Mouse (Mus musculus): ENCODE results near the gene Gpr182. TPM values are rescaled to one million over a fixed set of nuclear protein-coding genes. Genes with fewer than 3 reads are reported as not detected.

The Gpr182 gene
- polyA plus RNA-seq, 1 experiment = not detected

- H3K4me3 ChIP-seq (replicated peaks) = no peak overlapping the region
- no peaks in the 10 kb centered on the region for H3K36me3 ChIP-seq (replicated peaks; ENCODE audit: low read length)
- peaks cover 8% of the 10 kb centered on the region; the same call in 1 of the 2 replicates for H3K4me1 ChIP-seq
- TF ChIP-seq FLI1 (IDR thresholded peaks at IDR 0.05; ENCODE audit: low read length) (no peak), GATA1 (IDR thresholded peaks at IDR 0.05; ENCODE audit: borderline replicate concordance, low read length) (no peak)
- peaks cover 87% of the 10 kb centered on the region for H3K27me3 ChIP-seq (replicated peaks)
- no peaks in the 10 kb centered on the region for H3K9me3 ChIP-seq
These were observed 23.1 kb downstream of the Gpr182 start for GRCm38 (mm10) chr10:127728437-127728836.

GRCm38 (mm10) chr10:127725136-127725535, 26.4 kb downstream of the Gpr182 start:
- Histone ChIP-seq H3K9me3 (no peaks in the 10 kb centered on the region), H3K4me3 (replicated peaks) (no peak overlapping the region), H3K36me3 (replicated peaks; ENCODE audit: low read length) (no peaks in the 10 kb centered on the region), H3K27me3 (replicated peaks) (peaks cover 95% of the 10 kb centered on the region), H3K4me1 (peaks cover 8% of the 10 kb centered on the region; the same call in 1 of the 2 replicates)
- TF ChIP-seq FLI1 (IDR thresholded peaks at IDR 0.05; ENCODE audit: low read length) = no peak
- no peak for TF ChIP-seq GATA1 (IDR thresholded peaks at IDR 0.05; ENCODE audit: borderline replicate concordance, low read length)

GRCm38 (mm10) chr10:127724178-127724577, 27.4 kb downstream of the Gpr182 start, which contains the start of gene Tac2:
Gene Tac2, plus strand, starts transcription at chr10:127724478.
- TF ChIP-seq FLI1 (IDR thresholded peaks at IDR 0.05; ENCODE audit: low read length) = no peak
- TF ChIP-seq GATA1 (IDR thresholded peaks at IDR 0.05; ENCODE audit: borderline replicate concordance, low read length) = no peak

DNA sequence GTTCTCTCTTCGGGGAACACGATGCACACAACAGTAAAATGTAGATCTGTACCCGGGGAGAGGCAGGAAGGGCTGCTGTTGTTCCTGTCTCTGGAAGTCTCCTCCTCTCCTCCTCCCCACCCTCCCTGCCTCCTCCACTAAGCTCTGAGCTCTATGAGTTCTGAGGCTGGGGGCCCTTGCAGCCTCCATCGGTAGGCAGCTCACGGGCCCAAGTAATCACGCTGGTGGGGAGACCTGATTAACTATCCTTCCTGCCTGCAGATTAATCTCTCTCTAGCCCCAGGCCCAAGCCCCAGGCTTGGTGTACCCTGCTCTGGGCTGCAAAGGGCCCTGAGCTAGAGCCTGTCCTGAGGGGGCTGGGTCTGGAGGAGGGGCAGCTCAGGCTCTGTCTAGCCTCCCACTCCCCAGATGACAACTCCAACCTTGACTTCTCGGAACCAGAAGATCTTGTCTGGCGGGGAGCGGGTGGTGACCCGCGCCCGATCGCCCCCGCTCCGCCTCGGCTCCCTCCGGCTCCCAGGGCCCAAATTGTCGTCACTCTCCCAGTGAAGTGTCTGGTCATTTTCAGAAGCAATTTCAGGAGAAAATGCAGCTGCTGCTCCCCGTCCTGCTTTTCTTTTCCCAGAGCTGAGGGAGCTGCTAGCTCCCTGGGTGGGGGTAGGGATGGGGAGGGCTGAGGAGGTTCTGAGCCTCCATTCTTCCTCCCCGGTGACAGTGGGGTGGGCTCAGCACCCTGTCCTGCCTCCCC, 29.7 kb downstream of the Gpr182 start:
- TF ChIP-seq FLI1 (IDR thresholded peaks at IDR 0.05; ENCODE audit: low read length) = no peak
- no peak for TF ChIP-seq GATA1 (IDR thresholded peaks at IDR 0.05; ENCODE audit: borderline replicate concordance, low read length)
- H3K4me3 ChIP-seq (replicated peaks) = no peak overlapping the region
- peaks cover 92% of the 10 kb centered on the region for H3K27me3 ChIP-seq (replicated peaks)
- no peaks in the 10 kb centered on the region for H3K36me3 ChIP-seq (replicated peaks; ENCODE audit: low read length)
- H3K4me1 ChIP-seq = peaks cover 4% of the 10 kb centered on the region; the same call in 1 of the 2 replicates
- no peaks in the 10 kb centered on the region for H3K9me3 ChIP-seq

More at GRCm38 (mm10) chr10:127724178-127724577, 27.4 kb downstream of the Gpr182 start, which contains the start of gene Tac2:
- peaks cover 3% of the 10 kb centered on the region; the same call in 1 of the 2 replicates for H3K4me1 ChIP-seq
- no peaks in the 10 kb centered on the region for H3K9me3 ChIP-seq
- H3K36me3 ChIP-seq (replicated peaks; ENCODE audit: low read length) = no peaks in the 10 kb centered on the region
- H3K4me3 ChIP-seq (replicated peaks) = no peak within 1 kb of the TSS
- peaks cover 95% of the 10 kb centered on the region for H3K27me3 ChIP-seq (replicated peaks)

DNA sequence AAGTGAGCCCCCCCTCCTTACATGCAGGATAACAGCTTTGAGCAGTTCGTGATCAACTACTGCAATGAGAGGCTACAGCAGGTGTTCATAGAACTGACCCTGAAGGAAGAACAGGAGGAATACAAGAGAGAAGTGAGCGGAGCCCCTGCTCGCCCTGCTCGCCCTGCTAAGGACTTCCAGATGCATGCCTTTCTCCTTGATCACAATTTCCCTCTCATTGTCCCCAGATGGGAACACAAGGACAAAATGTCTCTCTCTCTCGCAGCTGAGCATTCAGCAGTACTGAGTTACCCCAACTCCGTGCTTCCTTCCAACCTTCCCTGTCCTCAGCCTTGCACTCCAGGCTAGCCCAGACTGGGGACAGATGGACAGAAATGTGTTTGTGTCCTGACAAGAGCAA, 38.8 kb downstream of the Gpr182 start:
- peaks cover 55% of the 10 kb centered on the region for H3K27me3 ChIP-seq (replicated peaks)
- H3K36me3 ChIP-seq (replicated peaks; ENCODE audit: low read length) = no peaks in the 10 kb centered on the region
- 0 out of 2 replicates have a peak, but pooled peaks cover 5% of the 10 kb centered on the region for H3K4me1 ChIP-seq
- no peak for TF ChIP-seq GATA1 (IDR thresholded peaks at IDR 0.05; ENCODE audit: borderline replicate concordance, low read length)
- TF ChIP-seq FLI1 (IDR thresholded peaks at IDR 0.05; ENCODE audit: low read length) = no peak
- H3K4me3 ChIP-seq (replicated peaks) = no peak overlapping the region
- no peaks in the 10 kb centered on the region for H3K9me3 ChIP-seq

DNA sequence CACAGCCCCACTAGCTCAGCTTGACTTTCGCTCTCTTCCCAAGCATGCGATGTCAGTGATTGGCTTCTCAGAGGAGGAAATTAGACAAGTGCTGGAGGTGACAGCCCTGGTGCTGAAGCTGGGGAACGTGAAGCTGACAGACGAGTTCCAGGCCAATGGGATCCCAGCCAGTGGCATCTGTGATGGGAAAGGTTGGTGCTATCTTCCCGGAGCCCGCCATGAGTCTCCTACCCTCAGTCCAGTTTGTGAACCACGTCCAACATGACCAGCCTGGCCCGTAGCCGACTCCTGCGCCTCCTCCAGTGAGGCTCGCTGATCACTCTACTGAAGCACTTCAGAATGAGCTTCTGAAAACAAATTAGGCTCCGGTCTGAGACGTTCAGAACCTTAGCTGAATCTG, 41.2 kb downstream of the Gpr182 start:
- Histone ChIP-seq H3K9me3 (no peaks in the 10 kb centered on the region), H3K27me3 (replicated peaks) (peaks cover 60% of the 10 kb centered on the region), H3K36me3 (replicated peaks; ENCODE audit: low read length) (no peaks in the 10 kb centered on the region), H3K4me3 (replicated peaks) (no peak overlapping the region), H3K4me1 (peaks cover 12% of the 10 kb centered on the region)
- no peak for TF ChIP-seq GATA1 (IDR thresholded peaks at IDR 0.05; ENCODE audit: borderline replicate concordance, low read length)
- TF ChIP-seq FLI1 (IDR thresholded peaks at IDR 0.05; ENCODE audit: low read length) = no peak

- Histone ChIP-seq H3K27me3 (replicated peaks) (peaks cover 63% of the 10 kb centered on the region), H3K4me1 (peaks cover 14% of the 10 kb centered on the region), H3K9me3 (no peaks in the 10 kb centered on the region), H3K4me3 (replicated peaks) (no peak overlapping the region), H3K36me3 (replicated peaks; ENCODE audit: low read length) (no peaks in the 10 kb centered on the region)
- no peak for TF ChIP-seq GATA1 (IDR thresholded peaks at IDR 0.05; ENCODE audit: borderline replicate concordance, low read length)
These were observed 42.6 kb downstream of the Gpr182 start for GRCm38 (mm10) chr10:127708850-127709370.

- Histone ChIP-seq H3K9me3 (no peaks in the 10 kb centered on the region), H3K27me3 (replicated peaks) (peaks cover 65% of the 10 kb centered on the region), H3K4me3 (replicated peaks) (no peak overlapping the region), H3K4me1 (peaks cover 14% of the 10 kb centered on the region), H3K36me3 (replicated peaks; ENCODE audit: low read length) (no peaks in the 10 kb centered on the region)
- TF ChIP-seq GATA1 (IDR thresholded peaks at IDR 0.05; ENCODE audit: borderline replicate concordance, low read length) (no peak), FLI1 (IDR thresholded peaks at IDR 0.05; ENCODE audit: low read length) (no peak)
These were observed 43.8 kb downstream of the Gpr182 start for GRCm38 (mm10) chr10:127707721-127708120.

DNA sequence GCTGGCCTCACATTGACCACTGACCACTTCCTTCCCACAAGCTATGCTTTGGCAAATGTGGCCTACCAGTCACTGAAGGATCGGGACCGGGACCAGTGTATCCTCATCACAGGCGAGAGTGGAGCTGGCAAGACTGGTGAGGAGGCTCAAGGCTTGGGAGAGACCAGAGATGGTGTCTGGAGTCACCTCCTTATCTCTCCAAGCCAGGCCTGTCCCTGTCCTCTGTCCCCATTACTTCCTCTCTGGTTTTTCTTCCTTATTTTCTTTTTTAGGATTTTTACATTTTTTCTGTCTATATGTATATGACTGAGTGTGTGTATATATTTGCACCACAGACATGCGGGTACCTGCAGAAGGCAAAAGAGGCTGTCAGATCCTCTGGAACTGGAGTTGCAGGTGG, 45.7 kb downstream of the Gpr182 start:
- Histone ChIP-seq H3K4me1 (peaks cover 14% of the 10 kb centered on the region), H3K27me3 (replicated peaks) (peaks cover 62% of the 10 kb centered on the region), H3K4me3 (replicated peaks) (no peak overlapping the region), H3K9me3 (no peaks in the 10 kb centered on the region), H3K36me3 (replicated peaks; ENCODE audit: low read length) (no peaks in the 10 kb centered on the region)
- TF ChIP-seq GATA1 (IDR thresholded peaks at IDR 0.05; ENCODE audit: borderline replicate concordance, low read length) (no peak), FLI1 (IDR thresholded peaks at IDR 0.05; ENCODE audit: low read length) (no peak)

DNA sequence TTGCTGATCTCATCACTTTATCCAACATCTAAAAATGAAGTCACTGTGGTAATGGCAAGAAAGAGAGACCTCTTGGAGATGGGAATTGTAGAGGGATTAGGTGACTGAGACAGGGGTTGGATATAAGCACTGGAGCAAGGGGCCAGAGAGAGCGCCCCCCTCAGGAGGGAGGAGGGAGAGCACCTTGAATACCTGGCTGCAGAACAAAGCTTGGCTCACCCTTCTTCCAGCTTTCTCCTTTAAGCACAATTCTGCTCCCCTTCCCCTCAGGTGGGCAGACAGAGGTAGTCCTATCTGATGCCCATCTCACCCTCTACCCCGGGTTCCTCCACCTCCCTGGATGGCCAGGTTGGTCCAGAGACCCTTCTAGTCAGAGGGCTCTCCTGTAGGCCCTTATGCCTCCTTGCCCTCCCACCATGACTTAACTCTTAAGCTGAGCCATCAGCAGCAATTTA, 46.7 kb downstream of the Gpr182 start, which contains the start of gene Myo1a:
Myo1a (plus strand) TSS at position 405 of the 455 bp plus-strand sequence.
- peaks cover 14% of the 10 kb centered on the region for H3K4me1 ChIP-seq
- TF ChIP-seq GATA1 (IDR thresholded peaks at IDR 0.05; ENCODE audit: borderline replicate concordance, low read length) (no peak), FLI1 (IDR thresholded peaks at IDR 0.05; ENCODE audit: low read length) (no peak)
- peaks cover 53% of the 10 kb centered on the region for H3K27me3 ChIP-seq (replicated peaks)
- H3K9me3 ChIP-seq = no peaks in the 10 kb centered on the region
- no peak within 1 kb of the TSS for H3K4me3 ChIP-seq (replicated peaks)
- no peaks in the 10 kb centered on the region for H3K36me3 ChIP-seq (replicated peaks; ENCODE audit: low read length)
